Mouse (Mus musculus): Measurements from ENCODE around the gene Foxi1. TPM values are rescaled to one million over a fixed set of nuclear protein-coding genes. Genes with fewer than 3 reads are reported as not detected.
"Not testable (repeated sequence)": the region's sequence is repeated elsewhere in the genome, so short reads cannot be mapped to it uniquely, and the experiment has no call there.

Foxi1 gene
- 5.1 and 9.3 TPM in 2 replicates for polyA plus RNA-seq (2014; fragmentation: Nextera tagmentation; extraction: Ambion mirVana)

DNA sequence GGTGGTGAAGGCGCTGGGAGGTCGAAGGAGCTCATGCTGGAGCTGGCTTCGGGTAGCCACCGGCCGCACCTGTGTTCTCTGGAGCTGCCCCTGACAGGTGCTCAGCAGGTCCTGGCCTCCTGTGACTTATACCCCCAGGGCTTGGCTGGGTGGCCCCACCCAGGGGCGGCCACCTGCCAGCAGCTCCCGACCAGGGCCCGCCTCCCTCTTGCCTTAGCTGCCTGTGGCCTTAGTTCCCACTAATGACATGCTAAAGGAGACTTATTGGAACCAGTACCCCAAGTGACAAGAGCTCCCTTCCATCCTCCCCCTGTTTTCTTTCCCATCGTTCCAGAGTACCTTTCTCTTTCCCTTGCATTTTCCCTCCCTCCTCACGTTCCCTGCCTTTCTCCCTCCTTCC lies at the start of gene Foxi1:
Gene Foxi1, minus strand, starts transcription at position 101 of the 400 bp plus-strand sequence.
- H3K4me3 ChIP-seq (ENCODE audit: low read length), result no peak within 1 kb of the TSS
- ATAC-seq (ENCODE audit: low FRiP score, low TSS enrichment), result no peak
- WGBS, result 75% methylated on average over 10 of the region's 10 CpGs

DNA sequence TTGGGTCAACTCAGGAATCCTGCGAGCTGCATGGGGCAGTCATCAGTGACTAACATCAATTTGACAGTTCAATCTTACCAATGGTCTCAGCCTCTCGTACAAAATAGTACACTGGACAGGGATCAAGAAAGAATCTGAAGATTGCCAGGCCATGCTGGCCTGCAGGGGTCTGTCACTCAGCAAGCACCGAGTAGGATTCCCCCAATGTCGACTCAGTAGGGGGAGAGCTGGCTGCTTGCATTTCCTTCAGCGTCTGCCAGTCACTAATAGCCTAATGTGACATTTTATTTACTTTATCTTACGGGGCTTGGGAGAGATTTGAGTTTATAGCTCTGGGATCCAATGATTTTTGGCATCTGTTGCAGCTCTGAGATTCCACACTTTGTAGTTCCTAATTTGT lies 35.1 kb upstream of the Foxi1 start:
- H3K4me1 ChIP-seq (ENCODE audit: control insufficient read depth, insufficient read depth, low read length), result no peaks in the 10 kb centered on the region
- no peak overlapping the region for H3K4me3 ChIP-seq (ENCODE audit: low read length)
- no peak overlapping the region for H3K9ac ChIP-seq (ENCODE audit: low read depth, low read length)
- H3K27ac ChIP-seq (ENCODE audit: low read depth, low read length), result no peak overlapping the region
- WGBS, result 53% methylated on average over 6 of the region's 6 CpGs
- H3K9me3 ChIP-seq (ENCODE audit: control insufficient read depth, low read length), result no peaks in the 10 kb centered on the region
- H3K4me2 ChIP-seq (replicated peaks; ENCODE audit: low read depth, low read length), result no peak overlapping the region
- H3K27me3 ChIP-seq (ENCODE audit: control insufficient read depth, insufficient read depth, low read length), result no peaks in the 10 kb centered on the region
- H3K36me3 ChIP-seq (ENCODE audit: control insufficient read depth, insufficient read depth, low read length), result no peaks in the 10 kb centered on the region
- no peak for ATAC-seq (ENCODE audit: low FRiP score, low TSS enrichment)

More for the DNA sequence above, at the start of gene Foxi1:
- Histone ChIP-seq H3K9me3 (ENCODE audit: control insufficient read depth, low read length) (no peaks in the 10 kb centered on the region), H3K4me2 (replicated peaks; ENCODE audit: low read depth, low read length) (no peak within 1 kb of the TSS), H3K27me3 (ENCODE audit: control insufficient read depth, insufficient read depth, low read length) (no peaks in the 10 kb centered on the region), H3K4me1 (ENCODE audit: control insufficient read depth, insufficient read depth, low read length) (no peaks in the 10 kb centered on the region), H3K36me3 (ENCODE audit: control insufficient read depth, insufficient read depth, low read length) (no peaks in the 10 kb centered on the region), H3K9ac (ENCODE audit: low read depth, low read length) (no peak within 1 kb of the TSS), H3K27ac (ENCODE audit: low read depth, low read length) (no peak within 1 kb of the TSS)

- Histone ChIP-seq H3K9me3 (ENCODE audit: control insufficient read depth, low read length) (no peaks in the 10 kb centered on the region), H3K4me1 (ENCODE audit: control insufficient read depth, insufficient read depth, low read length) (no peaks in the 10 kb centered on the region), H3K36me3 (ENCODE audit: control insufficient read depth, insufficient read depth, low read length) (no peaks in the 10 kb centered on the region), H3K4me3 (ENCODE audit: low read length) (no peak overlapping the region), H3K27ac (ENCODE audit: low read depth, low read length) (no peak overlapping the region), H3K4me2 (replicated peaks; ENCODE audit: low read depth, low read length) (no peak overlapping the region), H3K27me3 (ENCODE audit: control insufficient read depth, insufficient read depth, low read length) (no peaks in the 10 kb centered on the region), H3K9ac (ENCODE audit: low read depth, low read length) (no peak overlapping the region)
- no peak for ATAC-seq (ENCODE audit: low FRiP score, low TSS enrichment)
- 97% methylated on average over 1 of the region's 1 CpGs for WGBS
Measured at GRCm38 (mm10) chr11:34240252-34240651, 32.4 kb upstream of the Foxi1 start.

- H3K27me3 ChIP-seq (ENCODE audit: control insufficient read depth, insufficient read depth, low read length), result no peaks in the 10 kb centered on the region
- no peak overlapping the region for H3K9ac ChIP-seq (ENCODE audit: low read depth, low read length)
- H3K36me3 ChIP-seq (ENCODE audit: control insufficient read depth, insufficient read depth, low read length), result no peaks in the 10 kb centered on the region
- no peak for ATAC-seq (ENCODE audit: low FRiP score, low TSS enrichment)
- 70% methylated on average over 2 of the region's 2 CpGs for WGBS
- no peak overlapping the region for H3K27ac ChIP-seq (ENCODE audit: low read depth, low read length)
- no peaks in the 10 kb centered on the region for H3K4me1 ChIP-seq (ENCODE audit: control insufficient read depth, insufficient read depth, low read length)
- H3K9me3 ChIP-seq (ENCODE audit: control insufficient read depth, low read length), result no peaks in the 10 kb centered on the region
- no peak overlapping the region for H3K4me3 ChIP-seq (ENCODE audit: low read length)
- H3K4me2 ChIP-seq (replicated peaks; ENCODE audit: low read depth, low read length), result no peak overlapping the region
Measured at GRCm38 (mm10) chr11:34239691-34240090, 31.8 kb upstream of the Foxi1 start.

GRCm38 (mm10) chr11:34236885-34237284 lies 29.0 kb upstream of the Foxi1 start:
- H3K9me3 ChIP-seq (ENCODE audit: control insufficient read depth, low read length), result no peaks in the 10 kb centered on the region
- H3K36me3 ChIP-seq (ENCODE audit: control insufficient read depth, insufficient read depth, low read length), result no peaks in the 10 kb centered on the region
- no peaks in the 10 kb centered on the region for H3K27me3 ChIP-seq (ENCODE audit: control insufficient read depth, insufficient read depth, low read length)
- no peak overlapping the region for H3K4me3 ChIP-seq (ENCODE audit: low read length)
- no peak for ATAC-seq (ENCODE audit: low FRiP score, low TSS enrichment)
- no peak overlapping the region for H3K9ac ChIP-seq (ENCODE audit: low read depth, low read length)
- no peaks in the 10 kb centered on the region for H3K4me1 ChIP-seq (ENCODE audit: control insufficient read depth, insufficient read depth, low read length)
- WGBS, result 86% methylated on average over 6 of the region's 6 CpGs
- no peak overlapping the region for H3K4me2 ChIP-seq (replicated peaks; ENCODE audit: low read depth, low read length)
- no peak overlapping the region for H3K27ac ChIP-seq (ENCODE audit: low read depth, low read length)

DNA sequence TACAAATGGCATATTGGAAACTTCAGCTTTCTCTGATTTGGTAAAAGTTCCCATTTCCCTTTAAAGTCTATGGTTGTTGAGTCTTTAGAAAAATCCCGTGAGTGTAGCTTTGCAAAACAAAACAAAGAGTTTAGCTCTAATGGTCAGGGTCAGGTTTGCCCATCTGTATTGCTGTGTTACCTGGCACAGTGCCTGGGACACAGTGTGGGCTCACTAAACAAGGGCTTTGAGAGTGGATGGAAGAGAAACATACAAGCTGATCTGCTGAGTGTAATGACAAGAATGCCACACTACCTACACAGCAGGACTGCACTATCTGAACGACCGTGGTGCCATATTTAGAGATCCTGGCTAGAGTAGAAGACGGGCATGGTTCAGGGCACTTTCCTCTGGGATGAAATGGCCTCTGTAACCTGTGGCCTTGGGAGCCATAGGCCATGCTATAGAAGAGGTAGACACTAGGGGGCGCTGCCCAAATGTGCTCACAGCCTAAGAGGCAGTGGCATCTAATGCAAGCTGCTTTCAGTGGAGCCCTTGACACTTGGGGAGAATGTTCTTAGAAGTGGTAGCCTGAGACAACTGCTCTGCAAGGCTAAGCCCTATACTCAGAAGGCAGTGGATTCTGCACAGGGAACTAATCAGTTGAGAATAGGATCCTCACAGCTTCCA lies 28.3 kb upstream of the Foxi1 start:
- no peak overlapping the region for H3K9ac ChIP-seq (ENCODE audit: low read depth, low read length)
- ATAC-seq (ENCODE audit: low FRiP score, low TSS enrichment), result no peak
- H3K9me3 ChIP-seq (ENCODE audit: control insufficient read depth, low read length), result no peaks in the 10 kb centered on the region
- H3K27ac ChIP-seq (ENCODE audit: low read depth, low read length), result no peak overlapping the region
- 55% methylated on average over 5 of the region's 5 CpGs for WGBS
- H3K4me1 ChIP-seq (ENCODE audit: control insufficient read depth, insufficient read depth, low read length), result no peaks in the 10 kb centered on the region
- H3K4me2 ChIP-seq (replicated peaks; ENCODE audit: low read depth, low read length), result no peak overlapping the region
- no peaks in the 10 kb centered on the region for H3K36me3 ChIP-seq (ENCODE audit: control insufficient read depth, insufficient read depth, low read length)
- H3K27me3 ChIP-seq (ENCODE audit: control insufficient read depth, insufficient read depth, low read length), result no peaks in the 10 kb centered on the region; the same call in 1 of the 2 replicates
- no peak overlapping the region for H3K4me3 ChIP-seq (ENCODE audit: low read length)

DNA sequence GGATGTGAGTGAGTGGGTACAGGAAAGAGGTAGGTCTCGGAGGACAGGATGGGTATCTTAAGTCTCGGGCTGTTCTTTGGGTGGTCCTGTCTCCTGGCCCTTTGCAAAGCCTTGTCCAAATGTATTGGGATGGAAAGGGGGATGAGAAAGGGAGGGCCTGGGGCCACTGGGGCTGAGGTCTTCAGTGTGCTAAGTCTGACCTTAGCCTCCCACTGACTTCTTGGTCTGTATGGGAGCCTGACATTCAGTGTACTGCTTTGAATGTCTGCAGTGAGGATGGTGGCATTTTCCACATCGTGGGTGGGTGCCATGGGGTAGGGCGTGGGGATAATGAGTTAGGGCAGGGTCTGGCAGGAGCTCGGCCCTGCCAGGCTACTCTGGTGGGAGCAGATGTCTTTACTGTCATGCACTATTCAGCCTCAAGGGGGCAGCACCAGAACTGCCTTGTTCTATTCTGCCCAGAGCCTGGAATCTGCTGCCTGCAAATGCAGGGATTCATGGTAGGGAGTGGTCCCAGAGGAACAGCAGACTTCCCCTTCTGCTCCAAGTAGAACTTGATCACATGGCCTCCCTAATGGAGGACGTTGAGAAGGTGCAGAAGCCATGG lies 21.0 kb upstream of the Foxi1 start:
- no peak overlapping the region for H3K27ac ChIP-seq (ENCODE audit: low read depth, low read length)
- H3K4me2 ChIP-seq (replicated peaks; ENCODE audit: low read depth, low read length), result no peak overlapping the region
- H3K9ac ChIP-seq (ENCODE audit: low read depth, low read length), result no peak overlapping the region
- H3K36me3 ChIP-seq (ENCODE audit: control insufficient read depth, insufficient read depth, low read length), result no peaks in the 10 kb centered on the region
- no peaks in the 10 kb centered on the region for H3K9me3 ChIP-seq (ENCODE audit: control insufficient read depth, low read length)
- no peaks in the 10 kb centered on the region; the same call in 1 of the 2 replicates for H3K27me3 ChIP-seq (ENCODE audit: control insufficient read depth, insufficient read depth, low read length)
- H3K4me3 ChIP-seq (ENCODE audit: low read length), result no peak overlapping the region
- 40% methylated on average over 6 of the region's 6 CpGs for WGBS
- no peaks in the 10 kb centered on the region for H3K4me1 ChIP-seq (ENCODE audit: control insufficient read depth, insufficient read depth, low read length)
- ATAC-seq (ENCODE audit: low FRiP score, low TSS enrichment), result 0 out of 2 replicates have a peak, but pooled peaks have one; percentile 58

DNA sequence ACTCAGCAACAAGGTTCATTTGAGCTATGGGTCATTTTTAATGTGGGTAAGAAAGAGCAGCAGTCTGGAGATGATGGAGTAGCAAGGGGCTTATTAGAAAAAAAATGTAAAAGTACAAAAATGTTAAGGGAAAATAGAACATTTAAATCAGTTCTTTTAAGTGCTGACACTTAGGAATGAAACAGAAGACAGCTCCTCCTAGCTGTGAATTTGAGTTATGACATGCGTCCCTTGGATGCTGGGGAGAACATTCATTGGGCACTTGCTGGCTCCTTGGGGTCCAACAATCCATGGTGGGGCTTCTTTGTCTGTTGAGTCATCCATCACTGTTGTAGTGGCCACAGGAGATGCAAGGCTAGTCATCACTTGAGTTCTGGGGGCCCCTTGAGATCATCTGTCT lies 19.3 kb upstream of the Foxi1 start:
- Histone ChIP-seq H3K9me3 (ENCODE audit: control insufficient read depth, low read length) (no peaks in the 10 kb centered on the region), H3K4me3 (ENCODE audit: low read length) (no peak overlapping the region), H3K9ac (ENCODE audit: low read depth, low read length) (no peak overlapping the region), H3K4me1 (ENCODE audit: control insufficient read depth, insufficient read depth, low read length) (no peaks in the 10 kb centered on the region), H3K27ac (ENCODE audit: low read depth, low read length) (no peak overlapping the region), H3K36me3 (ENCODE audit: control insufficient read depth, insufficient read depth, low read length) (no peaks in the 10 kb centered on the region), H3K4me2 (replicated peaks; ENCODE audit: low read depth, low read length) (no peak overlapping the region), H3K27me3 (ENCODE audit: control insufficient read depth, insufficient read depth, low read length) (no peaks in the 10 kb centered on the region; the same call in 1 of the 2 replicates)
- ATAC-seq (ENCODE audit: low FRiP score, low TSS enrichment), result no peak
- WGBS, result 82% methylated on average over 1 of the region's 1 CpGs

DNA sequence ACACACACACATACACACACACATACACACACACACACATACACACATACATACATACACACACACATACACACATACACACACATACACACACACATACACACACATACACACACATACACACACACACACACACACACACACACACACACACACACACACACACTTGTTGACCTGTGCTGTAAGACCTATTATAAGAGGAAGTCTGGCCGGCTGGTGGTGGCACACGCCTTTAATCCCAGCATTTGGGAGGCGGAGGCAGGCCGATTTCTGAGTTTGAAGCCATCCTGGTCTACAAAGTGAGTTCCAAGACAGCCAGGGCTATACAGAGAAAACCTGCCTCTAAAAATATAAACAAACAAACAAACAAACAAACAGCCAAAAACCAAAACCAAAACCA lies 12.7 kb upstream of the Foxi1 start:
- H3K36me3 ChIP-seq (ENCODE audit: control insufficient read depth, insufficient read depth, low read length); H3K4me3 ChIP-seq (ENCODE audit: low read length); H3K27me3 ChIP-seq (ENCODE audit: control insufficient read depth, insufficient read depth, low read length); H3K4me2 ChIP-seq (replicated peaks; ENCODE audit: low read depth, low read length); H3K9ac ChIP-seq (ENCODE audit: low read depth, low read length); H3K27ac ChIP-seq (ENCODE audit: low read depth, low read length); ATAC-seq (ENCODE audit: low FRiP score, low TSS enrichment); H3K9me3 ChIP-seq (ENCODE audit: control insufficient read depth, low read length); H3K4me1 ChIP-seq (ENCODE audit: control insufficient read depth, insufficient read depth, low read length): not testable (repeated sequence)
- WGBS, result 84% methylated on average over 4 of the region's 4 CpGs
